Mouse (Mus musculus): ENCODE measurements around the gene Erbin. TPM values are rescaled to one million over a fixed set of nuclear protein-coding genes. Genes with fewer than 3 reads are reported as not detected.

The Erbin gene
- polyA plus RNA-seq, 1 experiment = 6.2 TPM

GRCm38 (mm10) chr13:103886503-103886902, 33.8 kb downstream of the Erbin start:
- Histone ChIP-seq H3K27ac (ENCODE audit: insufficient read depth, low read length) (no peak overlapping the region), H3K27me3 (ENCODE audit: control insufficient read depth, insufficient read depth, low read length) (no peaks in the 10 kb centered on the region), H3K4me3 (ENCODE audit: extremely low read depth, insufficient read depth, insufficient read length) (no peak overlapping the region), H3K36me3 (ENCODE audit: control insufficient read depth, insufficient read depth, low read length) (peaks cover 5% of the 10 kb centered on the region), H3K4me1 (ENCODE audit: control insufficient read depth, insufficient read depth, insufficient read length) (no peaks in the 10 kb centered on the region)
- TF ChIP-seq POLR2A (IDR thresholded peaks at IDR 0.05; ENCODE audit: low read depth, low read length) (no peak), CTCF (IDR thresholded peaks at IDR 0.05; ENCODE audit: extremely low read depth, insufficient read depth, insufficient read length, insufficient replicate concordance) (no peak)
- DNase-seq (ENCODE audit: low read depth in 1 of 2, low spot score in 2 of 2) = no peak
- 46% methylated on average over 3 of the region's 3 CpGs for WGBS

- WGBS = 91% methylated on average over 4 of the region's 4 CpGs
- H3K36me3 ChIP-seq (ENCODE audit: control insufficient read depth, insufficient read depth, low read length) = peaks cover 15% of the 10 kb centered on the region
- H3K4me3 ChIP-seq (ENCODE audit: extremely low read depth, insufficient read depth, insufficient read length) = no peak overlapping the region
- H3K27ac ChIP-seq (ENCODE audit: insufficient read depth, low read length) = no peak overlapping the region
- TF ChIP-seq CTCF (IDR thresholded peaks at IDR 0.05; ENCODE audit: extremely low read depth, insufficient read depth, insufficient read length, insufficient replicate concordance) (no peak), POLR2A (IDR thresholded peaks at IDR 0.05; ENCODE audit: low read depth, low read length) (no peak)
- DNase-seq (ENCODE audit: low read depth in 1 of 2, low spot score in 2 of 2) = no peak
- H3K27me3 ChIP-seq (ENCODE audit: control insufficient read depth, insufficient read depth, low read length) = no peaks in the 10 kb centered on the region
- H3K4me1 ChIP-seq (ENCODE audit: control insufficient read depth, insufficient read depth, insufficient read length) = no peaks in the 10 kb centered on the region
Observed at GRCm38 (mm10) chr13:103881200-103881599, 39.1 kb downstream of the Erbin start.

DNA sequence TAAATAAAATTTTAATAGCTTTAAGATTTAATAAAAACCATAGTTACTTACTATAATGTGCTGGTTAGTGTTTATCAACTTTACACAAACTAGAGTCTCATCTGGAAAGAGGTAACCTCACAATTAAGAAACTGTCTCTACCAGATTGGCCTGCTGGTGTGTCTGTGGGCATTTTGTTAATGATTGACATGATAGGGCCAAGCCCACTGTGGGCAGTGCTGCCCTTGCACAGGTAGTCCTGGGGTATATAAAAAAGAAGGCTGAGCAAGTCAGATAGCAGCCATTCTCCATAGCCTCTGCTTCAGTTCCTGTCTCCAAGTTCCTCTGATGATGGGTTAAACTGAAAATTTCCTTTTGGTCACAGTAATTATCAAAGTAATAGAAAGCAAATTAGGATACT, 43.6 kb downstream of the Erbin start:
- no peaks in the 10 kb centered on the region for H3K4me1 ChIP-seq (ENCODE audit: control insufficient read depth, insufficient read depth, insufficient read length)
- no peak for TF ChIP-seq CTCF (IDR thresholded peaks at IDR 0.05; ENCODE audit: extremely low read depth, insufficient read depth, insufficient read length, insufficient replicate concordance)
- TF ChIP-seq POLR2A (IDR thresholded peaks at IDR 0.05; ENCODE audit: low read depth, low read length) = no peak

DNA sequence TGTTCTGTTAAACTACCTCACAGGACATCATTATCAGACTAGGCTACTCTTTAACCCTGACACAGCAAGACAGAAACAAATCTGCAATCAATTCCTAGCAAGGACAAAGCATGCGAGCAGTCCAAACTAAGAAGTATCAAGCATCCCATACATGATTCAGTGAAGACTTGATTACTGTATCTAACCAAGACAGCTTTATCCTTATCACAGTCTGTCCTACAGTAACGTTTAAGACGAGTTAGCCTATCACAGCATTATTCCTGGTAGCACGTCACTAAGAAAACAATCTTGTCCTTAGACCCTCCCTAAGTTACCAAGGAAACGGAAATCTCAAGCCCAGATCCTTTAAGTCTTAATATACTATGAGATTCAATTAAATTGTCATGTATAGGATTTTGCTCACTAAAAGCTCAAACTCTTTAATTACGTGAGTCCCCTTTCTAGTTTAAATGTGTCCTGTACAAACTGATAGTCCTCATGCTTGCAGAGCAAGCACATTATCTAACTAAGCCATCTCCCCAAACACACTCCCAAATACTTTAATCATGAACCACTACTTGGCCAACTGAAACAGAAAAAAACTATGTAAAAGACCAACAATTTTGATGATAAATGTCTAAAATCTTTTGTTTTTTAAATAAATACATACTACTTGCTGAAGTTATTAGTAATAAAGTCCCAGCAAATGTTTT, 44.3 kb downstream of the Erbin start:
- H3K27me3 ChIP-seq (ENCODE audit: control insufficient read depth, insufficient read depth, low read length) = no peaks in the 10 kb centered on the region
- H3K4me1 ChIP-seq (ENCODE audit: control insufficient read depth, insufficient read depth, insufficient read length) = no peaks in the 10 kb centered on the region
- 83% methylated on average over 6 of the region's 6 CpGs for WGBS
- no peak overlapping the region for H3K27ac ChIP-seq (ENCODE audit: insufficient read depth, low read length)
- peaks cover 9% of the 10 kb centered on the region for H3K36me3 ChIP-seq (ENCODE audit: control insufficient read depth, insufficient read depth, low read length)
- H3K4me3 ChIP-seq (ENCODE audit: extremely low read depth, insufficient read depth, insufficient read length) = no peak overlapping the region
- no peak for TF ChIP-seq POLR2A (IDR thresholded peaks at IDR 0.05; ENCODE audit: low read depth, low read length)
- no peak for TF ChIP-seq CTCF (IDR thresholded peaks at IDR 0.05; ENCODE audit: extremely low read depth, insufficient read depth, insufficient read length, insufficient replicate concordance)
- DNase-seq (ENCODE audit: low read depth in 1 of 2, low spot score in 2 of 2) = no peak

More for the DNA sequence above, 43.6 kb downstream of the Erbin start:
- no peak for DNase-seq (ENCODE audit: low read depth in 1 of 2, low spot score in 2 of 2)
- Histone ChIP-seq H3K36me3 (ENCODE audit: control insufficient read depth, insufficient read depth, low read length) (peaks cover 12% of the 10 kb centered on the region), H3K4me3 (ENCODE audit: extremely low read depth, insufficient read depth, insufficient read length) (no peak overlapping the region), H3K27ac (ENCODE audit: insufficient read depth, low read length) (no peak overlapping the region), H3K27me3 (ENCODE audit: control insufficient read depth, insufficient read depth, low read length) (no peaks in the 10 kb centered on the region)

DNA sequence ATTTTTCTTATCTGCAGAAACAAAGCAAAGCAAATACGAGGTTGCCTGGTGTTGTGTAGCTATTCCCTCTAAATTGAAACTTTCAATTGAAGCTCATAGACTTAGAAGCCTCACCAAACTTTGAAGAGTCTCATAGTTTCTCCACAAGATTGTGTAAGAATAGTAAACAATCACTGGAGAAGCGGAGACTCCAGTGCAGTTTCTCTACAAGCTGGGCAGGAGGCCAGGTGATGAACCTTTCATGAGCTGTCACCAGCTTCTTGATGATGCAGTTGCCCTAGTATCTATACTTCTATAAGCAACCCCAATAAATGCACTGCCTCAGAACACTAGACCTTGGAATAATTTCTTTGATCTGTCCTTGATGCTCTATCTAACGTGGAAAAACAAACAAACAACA, 49.5 kb downstream of the Erbin start:
- Histone ChIP-seq H3K27ac (ENCODE audit: insufficient read depth, low read length) (no peak overlapping the region), H3K27me3 (ENCODE audit: control insufficient read depth, insufficient read depth, low read length) (no peaks in the 10 kb centered on the region), H3K36me3 (ENCODE audit: control insufficient read depth, insufficient read depth, low read length) (peaks cover 6% of the 10 kb centered on the region), H3K4me3 (ENCODE audit: extremely low read depth, insufficient read depth, insufficient read length) (no peak overlapping the region), H3K4me1 (ENCODE audit: control insufficient read depth, insufficient read depth, insufficient read length) (no peaks in the 10 kb centered on the region; the same call in 1 of the 2 replicates)
- DNase-seq (ENCODE audit: low read depth in 1 of 2, low spot score in 2 of 2) = no peak
- WGBS = 87% methylated on average over 3 of the region's 3 CpGs
- TF ChIP-seq POLR2A (IDR thresholded peaks at IDR 0.05; ENCODE audit: low read depth, low read length) = no peak
- no peak for TF ChIP-seq CTCF (IDR thresholded peaks at IDR 0.05; ENCODE audit: extremely low read depth, insufficient read depth, insufficient read length, insufficient replicate concordance)

DNA sequence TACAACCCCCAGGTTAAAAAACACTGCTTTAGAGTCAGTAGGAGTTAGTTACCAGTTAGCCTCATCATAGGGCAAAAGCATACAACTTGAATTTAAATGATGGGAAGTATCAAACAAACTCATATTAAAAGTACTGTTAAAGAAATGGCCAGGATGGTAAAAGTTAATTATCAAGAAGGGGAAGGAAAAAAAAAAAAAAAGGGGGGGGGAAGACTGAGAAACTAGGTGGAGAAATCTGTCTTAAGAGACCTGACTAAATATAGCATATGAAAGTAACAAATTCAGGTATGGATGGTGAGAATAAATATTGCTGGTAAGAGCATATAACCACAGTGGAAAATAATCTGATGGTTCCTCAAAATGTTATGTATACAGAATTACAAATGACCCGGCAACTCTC, 50.2 kb downstream of the Erbin start:
- peaks cover 6% of the 10 kb centered on the region for H3K36me3 ChIP-seq (ENCODE audit: control insufficient read depth, insufficient read depth, low read length)
- WGBS = 81% methylated on average over 1 of the region's 1 CpGs

DNA sequence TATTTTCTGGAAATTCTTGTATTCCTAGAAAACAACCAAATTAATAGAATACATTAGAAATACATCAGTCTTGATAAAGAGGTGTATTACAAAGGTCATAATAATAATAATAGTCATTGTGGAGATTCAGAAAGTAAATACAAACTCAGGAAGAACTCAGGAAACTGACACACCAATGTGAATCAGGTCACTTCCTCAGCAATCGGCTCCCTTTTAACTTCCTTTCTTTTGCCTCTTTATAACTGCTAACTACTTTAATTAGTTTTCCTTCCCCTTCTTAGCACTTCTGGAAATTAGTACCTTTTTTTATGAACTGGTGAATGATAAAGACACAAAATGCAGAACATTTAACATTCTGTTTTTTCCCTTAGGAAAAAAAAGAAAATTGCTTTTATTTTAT, 51.4 kb downstream of the Erbin start:
- Histone ChIP-seq H3K27me3 (ENCODE audit: control insufficient read depth, insufficient read depth, low read length) (no peaks in the 10 kb centered on the region), H3K4me1 (ENCODE audit: control insufficient read depth, insufficient read depth, insufficient read length) (no peaks in the 10 kb centered on the region; the same call in 1 of the 2 replicates), H3K27ac (ENCODE audit: insufficient read depth, low read length) (no peak overlapping the region), H3K4me3 (ENCODE audit: extremely low read depth, insufficient read depth, insufficient read length) (no peak overlapping the region), H3K36me3 (ENCODE audit: control insufficient read depth, insufficient read depth, low read length) (peaks cover 6% of the 10 kb centered on the region)
- no peak for DNase-seq (ENCODE audit: low read depth in 1 of 2, low spot score in 2 of 2)
- 6% methylated on average over 1 of the region's 1 CpGs for WGBS
- TF ChIP-seq POLR2A (IDR thresholded peaks at IDR 0.05; ENCODE audit: low read depth, low read length) = no peak
- TF ChIP-seq CTCF (IDR thresholded peaks at IDR 0.05; ENCODE audit: extremely low read depth, insufficient read depth, insufficient read length, insufficient replicate concordance) = no peak

More for the DNA sequence above, 50.2 kb downstream of the Erbin start:
- no peaks in the 10 kb centered on the region; the same call in 1 of the 2 replicates for H3K4me1 ChIP-seq (ENCODE audit: control insufficient read depth, insufficient read depth, insufficient read length)
- TF ChIP-seq POLR2A (IDR thresholded peaks at IDR 0.05; ENCODE audit: low read depth, low read length) = no peak
- no peak for TF ChIP-seq CTCF (IDR thresholded peaks at IDR 0.05; ENCODE audit: extremely low read depth, insufficient read depth, insufficient read length, insufficient replicate concordance)
- no peak overlapping the region for H3K27ac ChIP-seq (ENCODE audit: insufficient read depth, low read length)
- no peaks in the 10 kb centered on the region for H3K27me3 ChIP-seq (ENCODE audit: control insufficient read depth, insufficient read depth, low read length)
- H3K4me3 ChIP-seq (ENCODE audit: extremely low read depth, insufficient read depth, insufficient read length) = no peak overlapping the region
- no peak for DNase-seq (ENCODE audit: low read depth in 1 of 2, low spot score in 2 of 2)
